Mouse (Mus musculus) kidney, postnatal 25 days (tissue): ENCODE measurements at regions not wholly inside any gene's neighbourhood (a gene's known extent, or its start where the extent isn't known, plus 50 kb on each side); places are given as distances from the start of the nearest gene placed in this dataset.

Source experiments
- DNase-seq, 2 experiments: peaks; one replicate each; pipeline ENCODE4 v3.0.0; 2021; ENCODE audit warnings: mixed read lengths in 2 of 2

GRCm38 (mm10) chr7:114912109-114912508 lies 168.6 kb downstream of the Insc start:
- no peak for DNase-seq

GRCm38 (mm10) chr7:114922155-114922554 lies 178.7 kb downstream of the Insc start:
- DNase-seq: peak; percentile 51 to 78

DNA sequence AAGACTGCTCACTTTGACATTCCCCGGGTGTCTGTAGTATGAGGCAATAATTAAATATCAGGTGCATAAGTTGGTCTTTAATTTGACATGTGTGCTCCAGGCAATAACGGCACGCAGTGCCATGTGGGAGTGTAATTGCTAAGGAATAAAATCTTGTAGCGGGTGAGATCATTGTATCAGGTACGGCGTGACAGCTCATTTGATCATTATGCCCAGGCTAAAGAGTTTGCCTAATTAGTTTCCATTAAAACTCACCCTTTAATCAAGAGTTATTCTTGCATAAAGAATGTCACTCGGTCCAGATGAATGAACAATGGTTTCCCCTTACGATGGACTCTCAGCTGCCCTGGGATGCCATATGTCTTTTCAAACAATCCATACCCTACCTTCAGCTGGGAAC lies 190.4 kb downstream of the Insc start:
- DNase-seq: no peak

DNA sequence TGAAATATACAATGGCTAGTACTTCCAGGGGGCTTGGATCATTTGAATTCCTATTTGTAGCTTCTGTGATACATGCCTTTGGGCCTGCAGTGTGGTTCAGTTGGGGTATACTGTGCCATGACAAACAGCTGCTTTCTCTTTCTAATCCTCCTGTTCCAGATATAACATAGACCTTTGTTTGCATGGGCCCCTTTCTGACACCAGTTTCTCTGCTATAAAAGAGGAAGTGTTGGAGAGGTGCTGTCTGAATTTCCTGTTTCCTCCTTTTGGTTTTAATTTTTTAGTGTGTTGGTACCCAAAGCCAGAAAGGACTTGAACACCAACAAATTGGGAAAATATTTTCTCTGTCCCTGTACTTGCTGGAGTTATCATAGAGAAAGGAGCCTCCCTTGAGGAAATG lies 207.3 kb downstream of the Insc start:
- DNase-seq: no peak

- DNase-seq: no peak
Observed at GRCm38 (mm10) chr7:114963206-114963605, 219.7 kb downstream of the Insc start.

GRCm38 (mm10) chr7:114965923-114966322 lies 222.4 kb downstream of the Insc start:
- DNase-seq: no peak

DNA sequence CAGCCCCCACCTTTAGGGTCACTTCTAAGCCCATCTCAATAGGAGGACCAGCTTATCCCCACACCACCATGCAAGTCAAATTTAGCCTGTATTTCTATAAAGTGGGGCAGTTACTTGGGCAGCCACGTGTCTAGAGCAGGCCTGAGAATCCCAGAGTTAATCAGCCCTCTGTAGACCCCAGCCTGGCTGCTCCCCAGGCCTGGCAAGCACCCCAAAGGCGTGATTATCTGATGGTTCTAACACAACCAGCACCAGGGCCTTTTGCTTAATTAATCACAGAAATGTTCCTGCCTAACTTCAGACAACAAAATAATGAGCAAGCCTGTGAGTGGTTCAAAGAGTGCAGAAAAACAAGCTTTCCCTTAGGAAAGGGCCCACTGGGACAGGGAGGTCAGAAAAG lies 243.0 kb downstream of the Insc start:
- no peak for DNase-seq

DNA sequence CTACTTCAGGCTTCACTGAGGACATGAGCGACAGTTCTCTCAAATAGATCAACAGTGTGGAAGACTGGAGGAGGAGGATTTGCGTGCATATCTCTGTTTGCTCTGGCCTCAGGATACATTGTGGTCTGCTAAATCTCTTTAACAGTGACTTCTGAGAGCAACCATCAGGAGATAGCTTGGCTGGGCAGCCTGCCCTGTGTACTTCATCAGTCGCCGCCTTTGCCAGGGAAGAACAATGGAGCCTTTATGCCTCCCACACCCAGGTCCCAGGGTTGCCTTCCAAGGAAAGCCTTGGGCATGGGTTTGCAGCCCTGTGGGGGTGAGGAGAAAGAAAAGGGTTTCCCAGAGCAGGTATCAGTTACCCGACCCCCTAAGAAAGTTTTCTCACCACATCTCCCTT lies 247.8 kb downstream of the Insc start:
- DNase-seq: no peak

GRCm38 (mm10) chr7:114992440-114992839 lies 248.9 kb downstream of the Insc start:
- DNase-seq: no peak

- DNase-seq: no peak
Observed at GRCm38 (mm10) chr7:115000796-115001524, 257.5 kb downstream of the Insc start.

DNA sequence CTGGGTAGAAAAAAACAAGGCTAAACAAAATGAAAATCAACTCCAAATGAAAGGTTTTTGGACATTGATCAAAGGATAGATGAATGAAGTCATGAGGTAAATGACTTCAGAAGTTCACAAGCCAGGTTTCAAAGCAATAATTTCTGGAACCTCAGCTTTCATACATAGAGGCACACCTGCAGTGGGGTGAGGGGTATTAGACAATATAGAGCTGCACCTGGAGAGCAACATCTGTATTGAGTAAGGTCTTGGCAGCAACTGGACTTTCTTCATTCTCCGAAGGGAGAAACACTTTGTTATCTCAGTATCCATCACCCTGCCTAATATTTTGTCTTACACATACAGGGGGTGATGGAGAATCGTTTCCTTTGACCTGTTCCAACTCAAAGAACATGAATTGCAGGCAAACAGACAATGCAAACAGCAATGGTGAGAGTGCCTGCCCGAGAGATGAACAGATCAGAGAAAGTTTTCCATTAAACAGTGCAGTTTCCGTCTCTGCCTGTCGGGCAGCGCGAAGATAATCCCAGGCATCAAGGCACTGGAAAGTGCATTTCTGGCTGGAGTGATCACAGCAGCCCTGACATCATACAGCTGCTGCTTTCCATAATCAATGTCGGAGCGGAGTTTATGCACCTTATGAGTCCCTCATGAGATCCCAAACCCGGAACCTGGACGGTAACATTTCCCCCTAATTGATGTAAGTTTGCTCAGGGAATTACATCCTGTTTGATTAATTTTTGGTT lies 270.9 kb downstream of the Insc start:
- DNase-seq: no peak

- DNase-seq: no peak
Observed at GRCm38 (mm10) chr7:115019369-115019958, 276.0 kb downstream of the Insc start.

DNA sequence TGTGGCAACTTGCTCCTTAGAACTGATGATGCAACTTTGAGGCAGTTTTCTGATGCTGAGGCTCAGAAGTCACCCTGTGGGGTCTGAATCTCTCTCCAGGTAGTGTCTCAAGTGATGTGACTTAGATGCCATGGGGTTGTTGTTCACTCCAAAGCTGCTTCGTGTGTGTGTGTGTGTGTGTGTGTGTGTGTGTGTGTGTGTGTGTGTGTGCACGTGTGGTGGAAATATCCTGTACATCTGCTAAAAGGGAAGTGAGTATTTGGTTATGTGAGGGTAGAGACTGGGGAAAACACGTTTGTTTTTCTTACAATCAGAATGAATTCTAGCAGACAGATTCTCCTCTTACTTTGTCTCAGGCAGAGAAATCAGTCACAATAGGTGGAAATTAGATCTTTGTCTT lies 276.5 kb downstream of the Insc start:
- no peak for DNase-seq

GRCm38 (mm10) chr7:115025803-115026202 lies 282.3 kb downstream of the Insc start:
- no peak for DNase-seq

DNA sequence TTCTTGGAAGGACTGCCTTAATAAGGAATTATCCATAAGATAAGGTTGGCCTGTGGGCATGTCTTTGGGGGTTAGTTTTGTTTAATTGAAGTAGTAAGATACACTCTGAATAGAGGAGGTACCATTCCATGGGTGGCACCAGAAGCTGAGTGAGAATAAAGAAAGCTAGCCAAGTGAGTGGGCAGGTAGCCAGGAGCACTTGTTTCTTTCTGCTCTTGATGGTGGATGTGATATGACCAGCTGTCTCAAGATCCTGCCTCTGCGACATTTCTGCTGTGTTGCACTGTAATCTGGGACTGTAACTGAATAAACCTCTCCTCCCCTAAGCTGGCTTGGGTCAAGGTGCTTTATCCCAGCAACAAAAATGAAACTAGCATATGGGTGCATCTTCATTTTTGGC lies 284.2 kb downstream of the Insc start:
- DNase-seq: peak in 1 of 2 experiments; percentile 5

DNA sequence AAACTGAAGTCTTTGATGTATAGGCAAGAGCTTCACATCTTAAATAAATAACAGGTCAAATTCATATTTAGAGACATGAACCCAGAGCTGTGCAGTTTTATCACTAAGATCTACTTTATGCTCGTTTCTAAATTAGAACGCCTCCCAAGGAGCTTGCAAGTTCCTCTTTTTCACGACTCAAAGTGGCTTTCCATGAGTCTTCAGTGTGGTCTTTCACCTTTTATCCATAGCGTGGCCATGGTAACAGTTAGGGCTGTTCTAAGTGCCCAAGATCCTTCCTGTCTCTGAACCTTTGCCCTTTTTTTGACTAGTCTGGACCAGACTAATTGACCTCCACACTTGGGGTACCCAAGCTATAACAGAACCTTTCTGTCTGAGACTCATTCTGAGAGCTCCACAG lies 290.5 kb downstream of the Insc start:
- DNase-seq: no peak

GRCm38 (mm10) chr7:115055527-115055926 lies 312.0 kb downstream of the Insc start:
- no peak for DNase-seq

DNA sequence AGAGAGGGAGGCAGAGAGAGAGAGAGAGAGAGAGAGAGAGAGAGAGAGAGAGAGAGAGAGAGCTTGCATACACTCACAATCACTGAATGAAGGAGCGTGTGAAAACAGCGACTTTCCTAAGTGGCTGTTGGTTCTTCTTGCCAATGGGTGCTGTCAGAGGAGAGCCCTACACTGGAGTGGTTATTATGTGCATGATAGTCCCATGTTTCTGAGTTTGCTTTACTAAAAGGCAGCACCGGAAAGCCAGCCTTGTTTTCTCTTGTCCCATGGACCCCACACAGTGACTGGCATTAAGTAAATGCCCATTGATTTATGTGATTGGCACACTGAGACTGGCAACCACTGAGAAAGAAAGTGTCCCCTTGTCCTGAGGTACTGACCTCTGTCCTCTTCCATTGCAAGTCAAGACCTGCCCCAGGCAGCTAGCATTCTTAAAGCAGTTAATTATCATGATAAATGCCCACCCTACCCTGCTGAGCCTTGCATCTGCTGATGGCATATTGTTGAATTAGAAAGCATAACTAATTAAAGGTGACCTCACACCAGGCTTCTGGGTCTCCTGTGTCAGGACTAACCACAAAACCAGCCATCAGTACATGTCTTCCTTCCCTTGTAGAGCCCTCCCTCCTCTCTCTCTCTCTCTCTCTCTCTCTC lies 313.6 kb downstream of the Insc start:
- DNase-seq: no peak

DNA sequence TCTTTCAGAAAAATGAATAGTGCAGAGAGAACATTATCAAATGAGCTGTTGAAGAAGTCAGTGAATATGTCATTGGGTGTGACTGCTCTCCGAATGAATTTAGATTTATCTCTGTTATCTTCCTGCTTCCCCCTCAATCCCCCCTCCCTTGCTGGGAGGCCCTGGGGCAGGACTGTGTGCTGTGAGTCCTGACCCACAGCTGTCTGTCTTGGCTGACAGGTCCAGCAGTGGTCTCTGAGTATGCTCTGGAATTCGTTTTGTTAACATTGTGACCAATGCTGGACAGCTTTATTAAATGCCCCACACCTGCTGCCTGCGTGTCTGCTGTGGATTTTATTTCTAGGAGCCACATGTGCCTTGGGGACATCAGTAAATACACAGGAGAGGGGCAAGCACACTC lies 314.2 kb downstream of the Insc start:
- no peak for DNase-seq

- no peak for DNase-seq
Observed at GRCm38 (mm10) chr7:115060171-115060570, 316.7 kb downstream of the Insc start.

- no peak for DNase-seq
Observed at GRCm38 (mm10) chr7:115062817-115063216, 319.3 kb downstream of the Insc start.

DNA sequence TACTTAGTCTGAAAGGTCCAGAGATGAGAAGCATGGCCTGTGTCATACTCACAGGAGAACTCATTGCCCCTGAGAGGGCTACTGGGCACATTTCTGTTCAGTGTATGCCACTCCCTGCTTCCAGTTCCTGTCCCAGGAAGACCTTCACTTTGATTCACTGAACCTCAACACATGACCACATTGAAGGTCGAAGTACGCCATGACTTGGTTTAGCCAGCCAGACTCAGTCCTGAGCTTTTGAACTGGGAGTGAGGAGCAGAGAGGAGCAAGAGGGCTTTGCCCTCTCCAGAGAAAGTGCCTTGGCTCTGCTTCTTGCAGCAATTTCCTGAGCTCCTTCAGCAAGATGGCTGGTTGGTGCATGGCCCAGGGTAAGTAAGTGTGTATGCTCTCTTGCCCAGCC lies 324.1 kb downstream of the Insc start:
- DNase-seq: peak in 1 of 2 experiments; percentile 36

- DNase-seq: no peak
Observed at GRCm38 (mm10) chr7:115073406-115073805, 329.9 kb downstream of the Insc start.

DNA sequence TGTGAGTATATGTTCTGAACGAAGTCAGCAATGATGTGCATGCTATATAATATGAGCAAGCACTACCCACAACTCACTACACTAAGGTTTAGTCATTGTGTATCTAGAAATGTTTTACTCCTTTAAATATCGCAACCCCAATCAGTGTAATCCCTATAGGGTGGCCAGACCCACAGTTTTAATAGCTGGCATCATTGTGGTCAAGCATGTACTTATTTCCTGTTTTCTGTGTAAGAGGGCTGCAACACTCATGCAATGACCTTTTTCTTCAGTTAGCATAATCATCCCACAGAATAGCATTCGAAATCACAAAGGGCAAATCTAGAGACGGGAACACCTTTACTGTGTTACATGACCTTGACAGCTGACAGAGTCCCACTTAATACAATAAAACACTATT lies 333.3 kb downstream of the Insc start:
- no peak for DNase-seq
